Mouse (Mus musculus) liver, embryonic 14.5 days (tissue): ENCODE results near the gene Zfp990. TPM values are rescaled to one million over a fixed set of nuclear protein-coding genes. Genes with fewer than 3 reads are reported as not detected.
"Not testable (repeated sequence)": the region's sequence is repeated elsewhere in the genome, so short reads cannot be mapped to it uniquely, and the experiment has no call there.

Experiments
- ATAC-seq: fragments of 200-750 bp; cut with Nextera tagmentation; 2 replicates; pipeline ENCODE4 v1.8.0; 2017; ENCODE audit warnings: moderate number of reproducible peaks, mild to moderate bottlenecking, moderate library complexity; ENCODE audit not compliant: insufficient read depth
- DNase-seq, 3 experiments: peaks; one replicate each; pipeline ENCODE4 v3.0.0-alpha.2; 2012 to 2013; ENCODE audit warnings: low read depth in 3 of 3, low spot score in 3 of 3
- H3K27ac ChIP-seq: fragments of 300-500 bp; sonication (generic); 2 replicates; pipeline ENCODE4 v1.5.1; 2014; ENCODE audit warnings: moderate library complexity, mild to moderate bottlenecking, control low read depth, inconsistent platforms
- H3K27me3 ChIP-seq: fragments of 300-500 bp; sonication (generic); 2 replicates; pipeline ENCODE4 v1.6.1; 2014; ENCODE audit warnings: mild to moderate bottlenecking, low read length, moderate library complexity; ENCODE audit not compliant: control insufficient read depth, insufficient read depth
- H3K36me3 ChIP-seq: fragments of 300-500 bp; sonication (generic); replicated peaks from 2 replicates; pipeline ENCODE4 v1.6.1; 2014; ENCODE audit warnings: low read depth; ENCODE audit not compliant: control insufficient read depth, insufficient read depth
- H3K4me1 ChIP-seq, 2 experiments: fragments of 200-500 bp in 1 of 2; fragments of 300-500 bp in 1 of 2; sonication (generic) in 1 of 2; replicated peaks; 2 replicates each; pipeline ENCODE4 v1.6.1; 2012 to 2014; ENCODE audit warnings: antibody characterized with exemption in 1 of 2, inconsistent platforms in 1 of 2, low read length in 1 of 2; ENCODE audit not compliant: control insufficient read depth in 2 of 2, insufficient read depth in 2 of 2
- H3K4me2 ChIP-seq: fragments of 300-500 bp; sonication (generic); 2 replicates; pipeline ENCODE4 v1.6.1; 2014; ENCODE audit warnings: low read depth, mild to moderate bottlenecking, control low read depth, moderate library complexity
- H3K4me3 ChIP-seq, 2 experiments: fragments of 200-500 bp in 1 of 2; fragments of 300-500 bp in 1 of 2; sonication (generic) in 1 of 2; 2 replicates each; pipeline ENCODE4 v1.5.1; 2012 to 2014; ENCODE audit warnings: low read depth in 2 of 2, low read length in 2 of 2, mild to moderate bottlenecking in 2 of 2, control low read depth in 1 of 2, inconsistent platforms in 1 of 2, moderate library complexity in 1 of 2; ENCODE audit not compliant: insufficient read depth in 1 of 2
- H3K9ac ChIP-seq: fragments of 300-500 bp; sonication (generic); replicated peaks from 2 replicates; pipeline ENCODE4 v1.6.1; 2014; ENCODE audit warnings: mild to moderate bottlenecking, control low read depth, moderate library complexity
- H3K9me3 ChIP-seq: fragments of 300-500 bp; sonication (generic); 2 replicates; pipeline ENCODE4 v1.6.1; 2016; ENCODE audit warnings: low read length, mixed read lengths; ENCODE audit not compliant: control insufficient read depth
- CTCF ChIP-seq: IDR thresholded peaks from 2 replicates; pipeline ENCODE4 v1.5.1; 2016; ENCODE audit warnings: antibody characterized with exemption, low read depth, control low read depth
- EP300 ChIP-seq: IDR thresholded peaks from 2 replicates; pipeline ENCODE4 v1.6.1; 2016; ENCODE audit warnings: antibody characterized with exemption, low read depth
- WGBS: fragments of 180-500 bp; shearing (Covaris S2); extraction: QIAGEN DNeasy Blood & Tissue Kit; methylation state at CpG from one replicate; pipeline ENCODE4 v1.1.7; 2014; ENCODE audit not compliant: insufficient replicate concordance; 5-methylcytosine and 5-hydroxymethylcytosine counted together
- polyA plus RNA-seq, 2 experiments: library from polyadenylated mRNA; depleted of rRNA in 1 of 2; stranded (reverse) in 1 of 2; unstranded in 1 of 2; fragments of >200 nt; fragmentation: Nextera tagmentation in 1 of 2; extraction: Ambion mirVana in 1 of 2; gene quantifications; 2 replicates each; pipeline versions ENCODE4 v1.2.1 to v1.2.3; 2012 to 2014

The Zfp990 gene
- polyA plus RNA-seq, 2 experiments, result 0.02 TPM; not detected in 1

DNA sequence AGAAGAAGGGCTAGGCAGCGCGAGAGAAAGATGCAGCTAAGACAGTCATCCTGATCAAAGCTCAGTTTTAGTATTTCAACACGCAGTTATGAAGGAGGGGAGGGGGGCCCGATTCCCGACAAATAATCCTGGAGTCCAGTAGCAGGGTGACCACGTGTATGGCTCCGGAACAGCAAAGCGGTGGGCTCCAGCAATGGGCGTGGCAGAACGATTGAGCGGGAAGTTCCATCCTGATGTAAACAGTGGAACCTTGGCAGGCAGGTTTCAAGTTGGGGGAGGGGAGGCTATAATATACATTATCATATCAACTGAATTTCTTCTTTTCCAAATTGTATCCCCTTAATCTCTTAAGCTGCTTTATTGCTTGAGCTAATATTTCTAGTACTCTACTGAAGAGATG is 18.4 kb upstream of the Zfp990 start:
- WGBS, result 64% methylated on average over 11 of the region's 11 CpGs
- DNase-seq (no peak), ATAC-seq (no peak)
- TF ChIP-seq EP300 (no peak), CTCF (no peak)
- no peak overlapping the region for H3K9ac ChIP-seq
- H3K27me3 ChIP-seq, result no peaks in the 10 kb centered on the region
- no peaks in the 10 kb centered on the region for H3K9me3 ChIP-seq
- no peak overlapping the region for H3K4me3 ChIP-seq
- no peak overlapping the region for H3K27ac ChIP-seq
- no peak overlapping the region for H3K4me2 ChIP-seq
- H3K4me1 ChIP-seq, result no peaks in the 10 kb centered on the region
- no peaks in the 10 kb centered on the region for H3K36me3 ChIP-seq

GRCm38 (mm10) chr4:145493316-145493715 is 17.2 kb upstream of the Zfp990 start:
- 58% methylated on average over 2 of the region's 2 CpGs for WGBS
- H3K4me3 ChIP-seq, H3K9ac ChIP-seq, H3K27ac ChIP-seq, H3K4me1 ChIP-seq, ATAC-seq, H3K36me3 ChIP-seq, H3K27me3 ChIP-seq, H3K9me3 ChIP-seq, H3K4me2 ChIP-seq, DNase-seq: not testable (repeated sequence)

DNA sequence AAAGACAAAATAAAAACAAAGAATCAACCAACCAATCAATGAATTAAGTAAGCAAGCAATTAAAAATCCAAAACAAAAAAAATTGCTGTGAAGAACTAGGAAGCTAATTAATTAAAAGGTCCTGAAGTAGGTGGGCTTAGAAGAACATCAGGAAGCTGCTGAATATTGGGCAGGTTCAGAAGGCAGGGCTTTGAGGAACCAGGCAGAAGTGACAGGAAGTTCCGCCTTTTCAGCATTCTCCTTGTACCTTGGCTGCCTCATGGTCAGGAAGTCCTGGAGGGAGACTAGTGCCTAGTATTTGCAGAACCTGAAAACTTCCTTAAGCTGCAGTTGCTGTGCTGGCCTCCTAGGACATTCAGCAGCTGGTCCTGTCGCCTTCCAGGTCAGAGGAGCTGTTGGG is 4.1 kb downstream of the Zfp990 start:
- H3K27me3 ChIP-seq, H3K4me2 ChIP-seq, H3K4me1 ChIP-seq, DNase-seq, H3K9ac ChIP-seq, H3K27ac ChIP-seq, H3K36me3 ChIP-seq, H3K9me3 ChIP-seq, H3K4me3 ChIP-seq, ATAC-seq: not testable (repeated sequence)
- WGBS, result 58% methylated on average over 1 of the region's 2 CpGs

GRCm38 (mm10) chr4:145515776-145516565 is 5.4 kb downstream of the Zfp990 start:
- not testable (repeated sequence) for H3K27ac ChIP-seq, H3K4me1 ChIP-seq, H3K4me3 ChIP-seq, H3K27me3 ChIP-seq, ATAC-seq, DNase-seq, H3K4me2 ChIP-seq, H3K9ac ChIP-seq, H3K36me3 ChIP-seq, H3K9me3 ChIP-seq
- 50% methylated on average over 4 of the region's 4 CpGs for WGBS

DNA sequence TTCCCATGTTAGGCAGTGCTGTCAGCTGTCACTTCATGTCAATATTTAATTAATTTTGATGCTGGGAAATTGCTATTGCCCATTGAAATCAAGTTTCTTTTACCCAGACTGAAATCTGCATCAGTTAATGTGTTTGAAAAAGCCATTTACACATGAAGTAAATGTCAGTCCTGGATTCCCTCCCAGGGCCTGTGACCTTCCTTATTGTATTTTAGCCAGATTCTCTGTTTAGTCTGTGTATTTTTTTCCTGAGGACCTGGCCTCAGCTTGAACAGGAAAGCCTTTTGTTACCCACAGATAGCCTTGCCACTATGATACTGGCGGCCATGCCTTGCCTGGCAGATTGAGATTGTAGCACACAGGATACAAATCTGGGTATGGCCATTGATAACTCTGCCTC is 6.8 kb downstream of the Zfp990 start:
- not testable (repeated sequence) for H3K27me3 ChIP-seq, DNase-seq, H3K27ac ChIP-seq, H3K9me3 ChIP-seq, H3K36me3 ChIP-seq, H3K9ac ChIP-seq, H3K4me1 ChIP-seq, H3K4me2 ChIP-seq, ATAC-seq, H3K4me3 ChIP-seq
- WGBS, result 56% methylated on average over 1 of the region's 1 CpGs

DNA sequence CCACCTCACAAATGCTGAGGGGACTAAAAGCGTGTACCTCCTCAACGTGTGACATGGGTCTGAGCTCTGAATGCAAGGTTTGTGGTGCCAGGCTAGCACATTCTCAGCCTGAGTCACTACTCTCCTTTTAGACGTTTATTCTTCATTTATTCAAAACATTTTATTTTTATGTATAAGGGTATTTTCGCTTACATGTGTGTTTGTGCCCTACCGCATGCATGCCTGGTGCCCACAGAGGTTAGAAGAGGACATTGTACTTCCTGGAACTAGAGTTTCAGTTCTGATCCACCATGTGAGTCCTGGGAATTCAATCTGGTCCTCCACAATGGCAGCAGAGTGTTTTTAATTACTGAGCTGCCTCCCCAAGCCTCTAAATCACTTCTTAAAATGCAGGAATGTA is 33.3 kb downstream of the Zfp990 start:
- H3K27ac ChIP-seq, H3K4me2 ChIP-seq, ATAC-seq, H3K36me3 ChIP-seq, H3K4me1 ChIP-seq, H3K9me3 ChIP-seq, H3K4me3 ChIP-seq, H3K9ac ChIP-seq, H3K27me3 ChIP-seq, DNase-seq: not testable (repeated sequence)
- WGBS, result 58% methylated on average over 5 of the region's 5 CpGs
